Mouse (Mus musculus): Measurements from ENCODE around the gene Amigo3.
A peak's percentile ranks its signal among the peaks of the same experiment; 100 is the strongest.
"Not testable (repeated sequence)": the region's sequence is repeated elsewhere in the genome, so short reads cannot be mapped to it uniquely, and the experiment has no call there.

The Amigo3 gene

GRCm38 (mm10) chr9:108052885-108053664 lies at the start of gene Amigo3:
Gene Amigo3 (plus strand): TSS chr9:108053159.
- peak; percentile 94 to 96 for DNase-seq

GRCm38 (mm10) chr9:108003531-108003890 lies 49.4 kb upstream of the Amigo3 start:
- peak; percentile 39 to 46 for DNase-seq

GRCm38 (mm10) chr9:108008041-108008440 lies 44.9 kb upstream of the Amigo3 start:
- DNase-seq: no peak

DNA sequence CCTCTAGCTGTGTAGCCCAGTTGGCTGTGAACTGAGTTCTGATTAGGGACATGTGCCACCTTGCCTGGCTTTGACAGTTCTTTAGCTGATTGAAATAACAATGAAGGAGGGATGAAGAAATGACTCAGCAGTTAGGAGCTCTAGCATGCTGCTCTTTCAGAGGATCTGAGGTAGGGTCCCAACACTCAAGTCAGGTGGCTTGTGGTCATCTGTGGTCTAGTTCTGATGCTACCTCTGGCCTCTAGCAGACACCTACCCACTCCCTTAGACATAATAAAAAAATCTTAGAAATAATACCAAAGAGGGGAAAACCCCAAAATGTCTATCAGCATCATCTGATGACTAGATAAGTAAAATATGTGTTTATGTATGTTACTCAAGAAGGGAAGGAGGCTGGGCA lies 42.6 kb upstream of the Amigo3 start:
- no peak for DNase-seq

GRCm38 (mm10) chr9:108013577-108013976 lies 39.4 kb upstream of the Amigo3 start:
- not testable (repeated sequence) for DNase-seq

DNA sequence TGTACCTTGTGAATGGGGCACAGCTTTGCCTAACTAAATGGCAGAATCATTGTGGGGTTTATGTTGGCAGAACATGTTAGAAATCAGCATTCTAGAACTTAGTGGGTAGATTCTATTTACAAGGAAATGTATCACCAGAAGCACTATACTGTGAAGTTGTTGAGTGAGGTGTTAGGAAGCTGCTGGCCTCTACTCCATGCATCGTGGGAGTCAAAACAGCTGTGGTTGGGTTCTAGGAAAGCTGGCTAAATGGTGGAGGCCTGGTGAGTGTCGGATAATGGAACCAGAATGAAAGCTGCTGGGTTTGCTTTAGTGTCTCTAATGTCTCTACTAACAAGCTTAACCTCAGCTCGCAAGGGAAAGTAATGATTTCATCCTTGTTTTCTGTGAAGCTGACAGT lies 35.8 kb upstream of the Amigo3 start:
- no peak for DNase-seq

- no peak for DNase-seq
Measured at GRCm38 (mm10) chr9:108020741-108021140, 32.2 kb upstream of the Amigo3 start.

DNA sequence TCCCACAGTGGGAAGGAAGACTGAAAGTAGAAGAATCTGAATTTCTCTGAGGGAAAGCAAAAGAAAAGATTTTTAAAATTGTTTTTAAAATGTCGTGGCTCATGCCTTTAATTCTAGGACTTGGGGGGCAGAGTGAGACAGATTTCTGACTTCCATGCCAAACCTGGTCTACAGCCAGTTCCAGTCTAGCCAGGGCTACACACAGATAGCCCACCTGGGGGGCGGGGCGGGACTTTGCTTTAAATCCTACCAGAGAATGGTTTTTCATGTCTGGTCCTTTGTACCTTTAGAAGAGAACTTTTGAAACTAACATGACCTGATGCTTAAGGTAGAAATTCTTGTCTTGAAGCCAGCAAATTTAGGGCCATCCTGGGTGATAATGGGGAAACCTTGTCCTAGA lies 29.7 kb upstream of the Amigo3 start:
- peak in 1 of 2 experiments; percentile 57 for DNase-seq

DNA sequence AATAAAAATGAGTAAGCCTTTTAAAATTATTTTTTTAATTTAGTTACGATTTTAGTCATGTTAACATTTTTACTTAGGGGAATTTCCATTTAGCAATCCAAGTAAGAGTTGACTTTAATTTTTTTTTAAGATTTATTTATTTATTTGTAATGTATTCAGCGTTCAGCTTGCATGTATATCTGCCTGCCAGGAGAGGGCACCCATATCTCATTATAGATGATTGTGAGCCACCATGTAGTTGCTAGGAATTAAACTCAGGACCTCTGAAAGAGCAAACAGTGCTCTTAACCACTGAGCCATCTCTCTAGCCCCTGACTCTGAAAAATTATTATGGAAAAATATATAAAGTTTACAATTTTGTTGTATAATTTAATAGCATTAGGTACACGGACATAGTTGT lies 26.4 kb upstream of the Amigo3 start:
- DNase-seq: no peak

DNA sequence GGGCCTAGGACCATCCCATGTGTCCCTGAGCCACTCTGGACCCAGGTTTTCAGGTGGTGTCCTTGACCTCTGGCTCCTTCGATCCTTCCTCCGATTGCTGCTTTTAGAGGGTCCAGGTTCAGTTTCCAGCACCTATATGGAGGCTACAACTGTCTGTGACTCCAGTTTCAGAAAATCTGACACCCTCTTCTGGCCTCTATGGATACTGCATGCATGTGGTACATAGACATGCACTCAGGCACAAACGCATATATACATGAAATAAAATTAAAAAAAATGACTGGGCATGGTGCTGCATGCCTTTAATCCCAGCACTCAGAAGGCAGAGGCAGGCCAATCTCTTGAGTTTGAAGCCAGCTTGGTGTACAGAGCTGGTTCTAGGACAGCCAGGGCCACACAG lies 25.1 kb upstream of the Amigo3 start:
- no peak for DNase-seq

DNA sequence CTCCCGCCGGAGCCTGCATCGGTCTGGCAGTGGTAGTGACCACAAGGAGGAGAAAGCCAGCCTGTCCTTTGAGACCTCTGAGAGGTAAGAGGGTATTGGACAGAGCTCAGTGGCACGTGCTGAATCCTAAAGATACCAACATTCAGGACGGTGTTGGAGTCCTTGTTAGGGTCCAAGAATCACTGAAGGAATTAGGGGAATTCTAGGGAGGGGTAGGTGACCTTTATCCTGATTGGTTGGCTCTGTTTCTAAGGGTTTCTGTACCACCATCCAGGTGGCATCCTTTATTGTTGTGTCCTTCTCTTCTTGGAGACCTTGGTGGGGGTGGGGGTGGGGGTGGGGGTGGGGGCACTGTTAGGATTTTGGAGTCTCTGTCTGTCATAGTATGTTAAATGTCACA lies 20.8 kb upstream of the Amigo3 start:
- DNase-seq: no peak

GRCm38 (mm10) chr9:108035331-108036156 lies 17.4 kb upstream of the Amigo3 start:
- no peak for DNase-seq

GRCm38 (mm10) chr9:108044751-108045492 lies 8.0 kb upstream of the Amigo3 start:
- no peak for DNase-seq

DNA sequence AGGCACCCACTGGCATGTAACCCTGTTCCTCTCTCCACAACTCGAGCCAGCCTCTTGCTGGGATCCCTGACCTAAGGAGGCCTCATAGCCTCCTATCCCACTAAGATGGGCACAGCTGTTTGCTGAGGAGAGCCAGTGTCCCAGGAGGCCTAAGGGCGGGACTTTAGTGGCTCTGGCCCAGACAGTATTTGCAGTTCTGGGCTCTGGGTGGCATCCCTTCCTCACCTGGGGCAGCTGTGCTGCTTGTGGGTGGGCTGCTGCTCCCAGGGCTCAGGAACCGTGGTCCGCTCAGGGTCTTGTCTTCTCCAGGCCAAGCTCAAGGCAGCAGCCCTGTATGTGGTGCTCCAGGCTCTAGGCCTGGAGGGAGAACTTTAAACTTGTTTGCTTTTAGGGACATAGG lies 6.4 kb upstream of the Amigo3 start:
- DNase-seq: no peak

- peak in 1 of 2 experiments; percentile 32 for DNase-seq
Measured at GRCm38 (mm10) chr9:108047601-108048565, 5.1 kb upstream of the Amigo3 start.

GRCm38 (mm10) chr9:108048566-108048955 lies 4.4 kb upstream of the Amigo3 start:
- no peak for DNase-seq

DNA sequence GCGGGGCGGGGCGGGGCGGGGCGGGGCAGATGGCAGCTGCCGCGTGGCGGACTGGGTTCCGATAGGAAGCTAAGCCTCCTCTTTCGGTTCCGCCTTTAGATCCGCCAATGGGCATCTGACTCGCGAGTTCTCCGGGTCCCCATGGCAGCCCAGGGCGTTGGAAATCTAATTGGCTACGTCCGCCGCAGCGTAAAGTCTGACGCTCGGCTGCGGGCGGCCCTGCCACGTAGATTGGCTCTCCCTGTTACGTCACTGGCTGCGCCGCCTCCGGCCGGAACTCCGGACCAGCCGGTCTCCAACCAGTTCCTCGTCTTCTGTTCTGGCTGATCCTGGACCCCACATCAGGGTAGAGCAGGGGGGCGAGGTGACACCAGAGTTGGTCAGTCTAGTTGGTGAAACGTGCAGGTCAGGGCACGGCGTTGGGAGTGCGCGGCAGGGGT lies 3.9 kb upstream of the Amigo3 start, which contains the start of gene Gmppb:
TSS of gene Gmppb (plus strand) at position 227 of the 440 bp plus-strand sequence.
- DNase-seq: peak; percentile 95 to 96

- DNase-seq: no peak
Measured at GRCm38 (mm10) chr9:108049561-108050251, 3.3 kb upstream of the Amigo3 start.

DNA sequence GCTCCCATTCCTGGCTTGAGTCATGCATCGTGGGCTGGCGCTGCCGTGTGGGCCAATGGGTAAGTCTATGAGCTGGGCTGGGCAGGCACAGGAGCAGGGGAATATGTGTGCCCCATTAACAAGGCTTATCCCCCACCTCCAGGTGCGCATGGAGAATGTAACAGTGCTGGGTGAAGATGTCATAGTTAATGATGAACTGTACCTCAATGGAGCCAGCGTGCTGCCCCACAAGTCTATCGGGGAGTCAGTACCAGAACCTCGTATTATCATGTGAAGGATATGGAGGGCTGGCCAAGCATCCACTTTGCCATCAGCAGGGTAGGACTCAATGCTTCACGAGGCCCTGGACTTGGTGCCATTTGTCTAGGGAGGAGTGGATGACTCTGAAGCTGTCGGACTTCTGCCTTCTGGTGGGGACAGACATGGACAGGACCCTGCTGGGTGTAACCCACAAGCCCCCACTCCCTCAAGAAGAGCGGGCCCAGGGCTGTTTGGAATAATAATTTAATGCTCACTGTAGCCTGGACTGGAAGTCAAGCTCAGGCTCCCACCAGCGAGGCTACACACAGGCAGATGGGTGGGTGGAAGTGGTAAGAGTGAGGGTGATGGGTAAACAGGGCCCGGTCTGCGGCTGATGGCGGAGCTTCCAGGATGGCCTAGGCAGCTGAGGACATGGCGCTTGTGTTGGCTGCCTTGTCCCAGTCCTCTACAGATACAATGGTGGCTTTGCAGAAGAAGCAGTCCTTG lies 1.6 kb upstream of the Amigo3 start:
- DNase-seq: peak; percentile 19 to 34

- DNase-seq: peak in 1 of 2 experiments; percentile 27
Measured at GRCm38 (mm10) chr9:108051931-108052220, 1.1 kb upstream of the Amigo3 start.

DNA sequence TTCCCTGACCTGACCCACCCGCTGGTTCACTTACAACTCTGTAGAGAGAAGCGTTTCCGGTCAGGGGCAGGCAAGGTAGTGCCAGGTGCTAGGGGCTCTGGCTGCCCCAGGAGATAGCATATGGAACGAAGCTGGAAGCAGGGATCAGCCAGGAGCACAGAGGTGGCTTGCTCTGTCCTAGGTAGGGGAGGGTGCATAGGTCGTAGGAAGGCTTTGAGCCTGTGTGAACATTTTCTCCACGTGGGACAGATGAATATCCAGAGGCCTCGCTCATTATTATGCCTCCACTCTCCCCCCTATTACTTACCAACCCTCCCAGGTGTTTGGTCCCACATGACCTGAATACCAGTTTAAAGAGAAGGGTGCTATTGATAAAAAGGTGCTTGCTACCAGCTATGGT lies 548 bp upstream of the Amigo3 start:
- no peak for DNase-seq
